Mouse (Mus musculus) left cerebral cortex, postnatal 4 days (tissue): ENCODE measurements at regions not wholly inside any gene's neighbourhood (a gene's known extent, or its start where the extent isn't known, plus 50 kb on each side); places are given as distances from the start of the nearest gene placed in this dataset.

Experiments
- DNase-seq: peaks from one replicate; pipeline ENCODE4 v3.0.0-alpha.2; 2022
- intact Hi-C: fragments of 180-260 bp; cut with DNase I; formaldehyde crosslinking; loops from one replicate; pipeline ENCODE4 v1.15.1; 2025

DNA sequence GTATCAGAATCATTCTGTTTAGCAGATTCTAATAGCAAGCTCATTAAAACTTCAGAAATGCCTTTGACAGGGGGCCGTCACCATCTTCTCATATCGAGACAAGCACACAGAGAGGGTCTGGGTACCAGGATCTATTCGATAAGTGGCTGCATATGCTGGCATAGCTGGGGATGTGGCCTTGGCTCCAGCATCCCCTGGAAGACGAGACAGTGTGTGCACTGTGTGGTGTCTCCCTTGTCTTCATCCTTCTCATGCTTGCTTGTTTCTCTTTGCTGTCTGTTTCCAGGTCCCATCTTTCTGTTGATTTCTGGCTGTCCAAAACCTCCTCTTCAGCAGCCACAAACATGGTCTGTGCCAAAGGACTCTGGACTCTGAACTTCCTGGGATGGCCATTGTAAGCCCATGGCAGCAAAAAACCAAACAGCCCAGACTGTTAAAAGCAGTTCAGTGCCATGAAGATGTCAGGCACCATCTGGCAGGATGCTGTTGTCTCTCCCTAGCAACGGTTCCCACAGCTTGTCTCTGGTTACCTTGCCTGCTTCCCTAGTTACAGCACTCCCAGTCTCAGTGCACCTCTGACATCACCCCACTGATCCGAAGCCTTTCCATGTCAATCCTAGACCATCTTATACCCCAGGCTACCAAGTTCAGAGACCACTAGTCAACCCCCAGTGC is 56.5 kb downstream of the Kctd12 start:
- peak; percentile 60 for DNase-seq
- intact Hi-C loops: no loop called here

GRCm38 (mm10) chr14:102924674-102925073 is 57.8 kb downstream of the Kctd12 start:
- intact Hi-C loops: no loop called here
- no peak for DNase-seq

DNA sequence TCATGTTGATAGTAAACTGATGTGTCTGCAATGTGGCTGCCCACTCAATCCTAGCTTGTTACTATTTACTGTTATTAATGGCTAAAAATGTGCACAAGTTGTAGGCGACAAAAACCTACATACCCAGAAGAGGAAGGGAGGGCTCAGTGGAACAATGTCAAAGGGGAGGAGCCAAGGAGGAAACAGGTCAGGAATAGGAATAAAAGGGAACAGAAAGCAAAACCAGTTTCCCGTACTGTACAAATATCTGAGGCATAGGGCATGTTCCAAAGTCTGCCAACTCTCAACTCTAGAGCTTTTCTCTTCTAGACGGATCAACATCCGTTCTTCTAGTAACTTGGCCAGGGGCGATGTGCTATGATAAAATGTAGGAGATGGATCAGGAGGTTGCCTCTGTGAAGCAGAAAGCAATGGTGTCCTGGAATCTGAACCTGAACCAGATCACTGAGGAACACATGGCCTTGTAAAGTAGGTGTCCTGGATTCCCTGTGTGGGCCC is 59.9 kb downstream of the Kctd12 start:
- intact Hi-C loops: no loop called here
- DNase-seq: no peak

GRCm38 (mm10) chr14:102920415-102920814 is 62.0 kb downstream of the Kctd12 start:
- no peak for DNase-seq
- intact Hi-C loops: no loop called here

GRCm38 (mm10) chr14:102919261-102919801 is 63.1 kb downstream of the Kctd12 start:
- peak; percentile 10 for DNase-seq
- intact Hi-C loops: no loop called here

- no peak for DNase-seq
- intact Hi-C loops: no loop called here
These were observed 64.5 kb downstream of the Kctd12 start for GRCm38 (mm10) chr14:102917929-102918328.

GRCm38 (mm10) chr14:102915918-102916317 is 66.5 kb downstream of the Kctd12 start:
- intact Hi-C loops: no loop called here
- DNase-seq: peak; percentile 60

DNA sequence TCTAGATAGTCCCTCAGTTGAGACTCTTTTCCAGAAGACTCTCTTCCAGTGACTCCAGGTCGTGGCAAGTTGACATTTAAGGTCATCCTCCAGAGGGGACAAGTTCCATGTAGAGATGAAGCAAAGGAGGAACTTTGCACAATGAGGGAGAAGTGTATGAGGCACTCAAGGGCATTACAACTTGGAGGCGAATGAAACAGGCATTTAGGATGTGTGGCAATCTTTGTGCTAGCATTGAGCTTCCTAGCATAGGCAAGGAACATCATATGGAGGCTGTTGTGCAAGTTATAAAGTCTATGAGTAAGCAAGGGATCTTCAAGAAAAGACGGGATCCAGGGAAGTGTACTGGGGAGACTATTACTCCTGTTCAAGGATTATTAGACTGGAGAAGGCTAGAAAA is 70.9 kb downstream of the Kctd12 start:
- intact Hi-C loops: no loop called here
- DNase-seq: no peak

GRCm38 (mm10) chr14:102908990-102909389 is 73.4 kb downstream of the Kctd12 start:
- intact Hi-C loops: no loop called here
- peak; percentile 11 for DNase-seq

GRCm38 (mm10) chr14:102907411-102908103 is 74.9 kb downstream of the Kctd12 start:
- intact Hi-C loops: no loop called here

DNA sequence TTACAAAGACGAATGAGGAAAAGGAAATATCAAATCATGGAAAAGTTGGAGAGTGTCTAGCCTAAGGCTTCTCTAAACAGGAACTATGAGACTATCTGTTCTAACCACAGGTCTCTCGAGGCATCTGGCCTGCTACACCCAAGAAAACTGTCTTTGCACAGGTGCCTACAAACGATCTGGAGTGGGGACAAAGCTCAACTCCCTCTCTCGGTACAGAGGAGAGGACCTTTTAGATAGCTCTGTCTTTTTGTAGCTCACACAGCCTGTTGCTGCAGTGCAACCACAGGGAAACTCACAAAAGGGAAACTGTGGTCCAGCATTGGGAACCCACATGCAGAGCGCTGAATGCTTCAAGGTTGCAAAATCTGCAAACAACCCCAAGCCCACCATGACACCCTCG is 75.6 kb downstream of the Kctd12 start:
- no peak for DNase-seq
- intact Hi-C loops: no loop called here

More at GRCm38 (mm10) chr14:102907411-102908103, 74.9 kb downstream of the Kctd12 start:
- no peak for DNase-seq

DNA sequence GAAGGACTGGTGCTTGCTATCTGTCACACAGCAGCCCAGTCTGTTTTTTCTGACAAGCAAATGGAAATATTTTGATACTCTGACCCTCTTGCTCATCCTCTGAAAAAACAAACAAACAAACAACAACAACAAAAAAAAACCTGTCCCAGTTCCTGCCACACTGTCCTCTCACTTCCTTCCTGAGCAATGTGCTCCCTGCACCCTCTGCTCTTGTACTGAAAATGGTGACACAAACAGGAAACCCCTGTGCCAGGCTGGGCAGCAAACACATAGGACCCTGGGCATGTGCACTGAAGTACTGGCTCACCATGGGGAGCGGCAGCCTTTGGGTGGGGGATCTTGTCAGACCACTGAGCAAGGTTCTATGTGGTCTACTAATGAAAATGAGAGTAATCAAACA is 76.2 kb downstream of the Kctd12 start:
- intact Hi-C loops: no loop called here
- no peak for DNase-seq

DNA sequence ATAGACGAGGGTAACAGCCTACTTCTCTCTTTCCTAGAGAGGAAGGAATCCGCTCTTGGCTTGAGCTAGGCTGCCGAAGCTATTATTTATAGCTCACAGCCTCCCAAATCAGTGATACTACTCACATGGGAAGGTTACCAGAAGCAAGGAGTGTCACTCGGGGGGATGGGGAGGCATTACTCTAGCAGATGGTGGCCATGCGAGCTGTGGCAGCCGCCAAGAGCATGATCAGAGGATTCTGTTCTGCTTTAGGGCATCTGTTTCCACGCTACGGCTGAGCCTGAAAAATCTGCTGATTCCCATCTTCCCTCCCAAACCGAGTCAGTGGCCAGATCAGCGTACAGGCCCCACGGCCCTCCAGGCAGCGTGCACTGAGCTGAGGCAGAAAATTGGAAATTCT is 79.5 kb downstream of the Kctd12 start:
- intact Hi-C loops: no loop called here

DNA sequence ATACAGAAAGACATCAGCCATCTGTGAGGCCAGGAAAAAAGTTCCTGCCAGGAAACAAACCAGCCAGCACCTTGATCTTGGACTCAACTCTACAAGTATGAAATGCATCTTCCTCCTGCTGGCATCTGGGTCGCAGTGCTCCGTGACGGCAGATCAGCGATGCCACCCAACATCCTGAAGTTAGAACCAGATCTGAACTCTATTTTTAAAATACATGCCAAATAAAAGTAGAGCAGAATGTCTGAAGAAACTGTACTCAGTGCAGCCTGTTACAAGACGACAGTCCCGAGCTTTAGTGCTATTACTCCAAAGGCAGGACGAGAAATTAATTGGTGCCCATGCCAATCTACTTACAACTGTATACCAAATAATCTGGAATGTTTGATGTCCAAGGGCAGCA is 80.2 kb downstream of the Kctd12 start:
- DNase-seq: no peak
- intact Hi-C loops: no loop called here

More for the DNA sequence above, 79.5 kb downstream of the Kctd12 start:
- DNase-seq: peak; percentile 90

DNA sequence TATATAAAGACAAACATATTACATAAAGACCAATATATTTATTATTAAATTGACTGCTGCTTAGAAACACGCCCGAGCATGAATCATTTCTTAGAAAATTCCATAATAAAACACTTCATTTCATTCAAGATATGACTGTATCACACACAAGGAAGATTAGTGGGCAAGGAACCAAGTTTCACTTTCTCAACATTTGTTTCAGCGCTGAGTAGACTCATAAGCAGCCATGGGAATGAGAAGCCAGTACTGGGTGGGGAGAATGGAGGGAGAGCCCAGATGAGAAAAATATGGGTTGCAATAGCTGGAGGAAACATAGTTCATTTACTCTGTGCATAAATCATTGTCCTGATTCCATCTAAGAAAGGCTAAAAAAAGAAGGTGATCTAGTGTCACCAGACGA is 84.0 kb downstream of the Kctd12 start:
- intact Hi-C loops: loop anchor here (2.0 kb wide), 1 partner anchor 30 kb away; no protein-coding TSS in a partner anchor
- DNase-seq: no peak

- intact Hi-C loops: no loop called here
- DNase-seq: no peak
These were observed 85.4 kb downstream of the Kctd12 start for GRCm38 (mm10) chr14:102897039-102897438.

DNA sequence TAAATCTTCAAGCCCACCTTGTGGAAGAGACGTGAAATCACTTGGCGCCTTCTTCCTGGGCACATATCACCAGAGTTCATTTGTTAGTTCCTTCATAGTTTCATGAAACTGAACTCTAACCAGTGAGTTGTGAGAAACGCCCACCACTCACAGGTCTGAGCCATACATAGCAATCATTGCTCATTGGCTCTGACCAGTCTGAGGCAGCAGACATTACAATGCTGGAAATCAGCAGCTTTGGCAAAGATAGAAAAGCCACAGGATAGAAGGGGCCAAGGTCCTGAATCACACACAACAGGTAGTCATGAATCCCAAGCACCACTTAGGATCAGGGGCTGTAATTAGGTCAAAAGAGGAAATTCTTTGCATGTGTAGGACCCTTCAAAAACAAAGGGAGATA is 85.9 kb downstream of the Kctd12 start:
- no peak for DNase-seq
- intact Hi-C loops: no loop called here

GRCm38 (mm10) chr14:102893241-102893640 is 89.2 kb downstream of the Kctd12 start:
- intact Hi-C loops: no loop called here
- no peak for DNase-seq

DNA sequence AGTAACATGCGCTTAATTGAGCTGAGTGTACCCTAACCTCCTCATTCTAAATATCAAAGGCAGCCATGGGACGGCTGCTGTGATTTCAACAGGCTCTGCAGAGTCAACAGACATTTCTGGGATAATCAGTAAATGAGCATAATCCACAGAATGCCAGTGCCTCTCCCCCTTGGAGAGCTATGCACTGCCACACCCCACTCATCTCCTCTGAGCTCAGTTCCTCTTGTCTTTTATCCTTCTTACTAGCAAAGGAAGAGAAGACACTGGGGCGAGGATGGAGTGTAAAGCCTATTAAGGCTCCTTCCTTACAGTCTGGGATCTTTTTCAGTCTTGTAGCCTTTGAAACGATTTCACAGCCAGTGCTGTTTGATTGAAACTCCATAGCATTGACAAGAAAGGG is 90.9 kb downstream of the Kctd12 start:
- DNase-seq: no peak
- intact Hi-C loops: no loop called here

DNA sequence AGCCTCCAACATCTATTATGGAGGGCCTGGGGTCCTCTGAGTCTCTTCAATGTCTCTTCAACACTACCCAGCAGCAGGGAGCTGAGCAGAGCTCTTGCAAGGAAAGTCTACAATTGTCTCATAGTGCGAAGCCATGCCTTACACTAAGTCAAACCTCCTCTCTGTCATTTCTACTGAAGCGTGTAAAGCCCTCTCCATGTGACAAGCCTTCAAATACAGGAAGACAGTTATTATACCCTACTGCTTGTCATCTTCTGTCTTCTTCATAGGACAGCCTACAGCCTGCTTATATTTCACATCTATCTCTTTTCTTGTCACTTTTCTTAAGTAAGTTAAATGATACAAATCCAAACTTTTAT is 97.2 kb downstream of the Kctd12 start:
- intact Hi-C loops: no loop called here
- no peak for DNase-seq

DNA sequence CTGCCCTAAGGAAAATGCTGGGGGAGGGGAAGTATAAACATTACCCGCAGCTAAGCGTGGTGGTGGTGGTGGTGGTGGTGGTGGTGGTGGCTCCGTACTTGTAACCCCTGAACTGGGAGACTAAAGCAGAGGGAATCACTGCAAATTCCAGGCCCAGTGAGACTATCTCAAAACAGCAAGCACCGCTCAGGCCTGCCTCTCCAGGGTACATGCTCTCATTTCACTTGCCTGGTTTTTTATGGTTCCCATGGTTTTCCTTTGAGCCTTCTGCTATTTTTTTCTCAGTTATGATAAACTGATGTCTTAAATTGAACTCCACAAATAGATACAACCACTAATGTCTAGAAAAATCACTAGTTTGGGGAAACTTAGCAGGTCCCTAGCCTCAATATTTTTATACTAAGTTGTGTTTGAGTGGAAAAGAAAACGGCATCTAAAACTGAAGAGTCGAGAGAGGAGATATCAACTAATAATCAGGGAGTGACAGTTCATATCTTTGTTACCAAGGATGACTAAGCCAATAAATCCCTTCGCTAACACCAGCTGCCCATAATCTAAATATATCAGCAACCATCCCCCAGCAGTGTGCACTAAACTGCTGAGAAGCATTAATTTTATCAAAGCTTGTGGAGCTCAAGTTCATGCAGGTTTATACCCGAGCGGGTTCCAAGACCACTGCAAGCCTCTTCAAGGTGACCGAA is 97.7 kb downstream of the Kctd12 start:
- intact Hi-C loops: no loop called here
- DNase-seq: no peak
